Mouse (Mus musculus): ENCODE measurements around the gene Spindoc. TPM values are rescaled to one million over a fixed set of nuclear protein-coding genes. Genes with fewer than 3 reads are reported as not detected.
A peak's percentile ranks its signal among the peaks of the same experiment; 100 is the strongest.

Spindoc gene
- polyA plus RNA-seq, 1 experiment from 2014 or later: 45.3 TPM

Small RNA genes lying within 50 kb of the gene (microRNA-seq; reads per million reads assigned to microRNA genes)
- gene Mir6991: 5.2 reads per million, percentile 21 among the genes with 10 or more reads in this experiment

Other genes starting within 250 kb of the Spindoc start
- 247 and 260 TPM in 2 replicates for gene Otub1, start 176.7 kb downstream of the Spindoc start, polyA plus RNA-seq (2015; fragmentation: Nextera tagmentation; extraction: Ambion mirVana)
- gene Cox8a, start 165.4 kb downstream of the Spindoc start, polyA plus RNA-seq (2015; fragmentation: Nextera tagmentation; extraction: Ambion mirVana): 750 and 771 TPM in 2 replicates
- 73.7 and 74.6 TPM in 2 replicates for gene Naa40, start 141.8 kb downstream of the Spindoc start, polyA plus RNA-seq (2015; fragmentation: Nextera tagmentation; extraction: Ambion mirVana)
- 41.1 and 52.8 TPM in 2 replicates for gene Rcor2, start 115.7 kb downstream of the Spindoc start, polyA plus RNA-seq (2015; fragmentation: Nextera tagmentation; extraction: Ambion mirVana)
- 40.7 and 47.1 TPM in 2 replicates for gene Mark2, start 41.1 kb downstream of the Spindoc start, polyA plus RNA-seq (2015; fragmentation: Nextera tagmentation; extraction: Ambion mirVana)
- 16.7 and 17.5 TPM in 2 replicates for gene 2700081O15Rik, start 34.6 kb upstream of the Spindoc start, polyA plus RNA-seq (2015; fragmentation: Nextera tagmentation; extraction: Ambion mirVana)
- gene Rtn3, start 100.3 kb upstream of the Spindoc start, polyA plus RNA-seq (2015; fragmentation: Nextera tagmentation; extraction: Ambion mirVana): 557 and 566 TPM in 2 replicates
- 6.0 and 6.3 TPM in 2 replicates for gene Atl3, start 111.0 kb upstream of the Spindoc start, polyA plus RNA-seq (2015; fragmentation: Nextera tagmentation; extraction: Ambion mirVana)
- 1.3 and 2.6 TPM in 2 replicates for gene Pla2g16, start 174.5 kb upstream of the Spindoc start, polyA plus RNA-seq (2015; fragmentation: Nextera tagmentation; extraction: Ambion mirVana)
- 0.15 and 0.22 TPM in 2 replicates for gene Lgals12, start 224.2 kb upstream of the Spindoc start, polyA plus RNA-seq (2015; fragmentation: Nextera tagmentation; extraction: Ambion mirVana)
- gene Hrasls5, start 229.5 kb upstream of the Spindoc start, polyA plus RNA-seq (2015; fragmentation: Nextera tagmentation; extraction: Ambion mirVana): not detected in 2 replicates